Mouse (Mus musculus): Measurements from ENCODE around the gene Slc26a9. TPM values are rescaled to one million over a fixed set of nuclear protein-coding genes. Genes with fewer than 3 reads are reported as not detected.
A peak's percentile ranks its signal among the peaks of the same experiment; 100 is the strongest.

The Slc26a9 gene
- polyA plus RNA-seq, 1 experiment, result not detected

DNA sequence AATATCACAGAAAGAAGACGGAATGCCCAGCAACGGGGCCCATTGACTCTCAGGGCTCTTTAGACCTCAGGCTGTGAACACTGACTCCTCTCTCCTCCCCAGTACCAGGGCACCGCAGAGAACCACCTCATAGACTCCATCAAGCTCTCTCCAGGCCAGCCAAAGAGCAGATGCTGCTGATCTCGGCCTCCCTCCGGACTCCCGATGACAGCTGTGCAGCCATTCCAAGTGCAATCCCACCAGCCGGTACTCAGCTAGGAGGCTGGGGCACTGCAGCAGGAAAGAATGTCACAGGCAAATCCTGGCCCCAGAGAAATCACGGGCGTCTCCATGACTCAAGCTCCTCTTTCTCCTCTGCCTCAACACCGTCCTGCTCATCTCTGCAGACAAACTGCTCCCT is 32.3 kb upstream of the Slc26a9 start:
- H3K4me1 ChIP-seq (ENCODE audit: control insufficient read depth, insufficient read depth, low read length), result no peaks in the 10 kb centered on the region
- no peak overlapping the region for H3K27ac ChIP-seq (ENCODE audit: insufficient read depth, low read depth, low read length)
- TF ChIP-seq CTCF (IDR thresholded peaks at IDR 0.05; ENCODE audit: low read depth, low read length) (no peak), POLR2A (IDR thresholded peaks at IDR 0.05; ENCODE audit: borderline replicate concordance, low read depth, low read length) (no peak)
- H3K4me3 ChIP-seq (ENCODE audit: insufficient read depth, low read length), result no peak overlapping the region

DNA sequence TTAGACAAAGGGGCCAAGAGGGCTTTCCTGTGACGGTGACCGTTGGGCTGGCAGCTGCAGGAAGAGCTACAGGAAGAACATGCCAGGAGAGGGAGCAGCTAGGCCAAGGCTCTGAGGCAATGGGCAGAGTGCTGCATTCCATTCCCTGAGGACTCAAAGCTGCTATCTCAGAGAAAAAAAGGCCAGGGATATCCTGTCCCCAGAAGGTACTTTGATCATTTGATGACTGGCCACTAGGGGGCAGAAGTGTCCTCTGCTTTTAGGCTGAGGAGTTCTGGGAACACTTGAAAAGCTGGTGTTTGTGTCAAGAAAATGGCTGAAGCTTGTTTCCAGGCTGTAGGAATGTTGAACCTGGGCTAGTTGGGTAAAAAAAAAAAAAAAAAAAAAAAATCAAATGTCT is 31.4 kb upstream of the Slc26a9 start:
- Histone ChIP-seq H3K4me1 (ENCODE audit: control insufficient read depth, insufficient read depth, low read length) (no peaks in the 10 kb centered on the region), H3K4me3 (ENCODE audit: insufficient read depth, low read length) (no peak overlapping the region)
- TF ChIP-seq CTCF (IDR thresholded peaks at IDR 0.05; ENCODE audit: low read depth, low read length) (0 out of 2 replicates have a peak, but pooled peaks have one; percentile 20), POLR2A (IDR thresholded peaks at IDR 0.05; ENCODE audit: borderline replicate concordance, low read depth, low read length) (no peak)

DNA sequence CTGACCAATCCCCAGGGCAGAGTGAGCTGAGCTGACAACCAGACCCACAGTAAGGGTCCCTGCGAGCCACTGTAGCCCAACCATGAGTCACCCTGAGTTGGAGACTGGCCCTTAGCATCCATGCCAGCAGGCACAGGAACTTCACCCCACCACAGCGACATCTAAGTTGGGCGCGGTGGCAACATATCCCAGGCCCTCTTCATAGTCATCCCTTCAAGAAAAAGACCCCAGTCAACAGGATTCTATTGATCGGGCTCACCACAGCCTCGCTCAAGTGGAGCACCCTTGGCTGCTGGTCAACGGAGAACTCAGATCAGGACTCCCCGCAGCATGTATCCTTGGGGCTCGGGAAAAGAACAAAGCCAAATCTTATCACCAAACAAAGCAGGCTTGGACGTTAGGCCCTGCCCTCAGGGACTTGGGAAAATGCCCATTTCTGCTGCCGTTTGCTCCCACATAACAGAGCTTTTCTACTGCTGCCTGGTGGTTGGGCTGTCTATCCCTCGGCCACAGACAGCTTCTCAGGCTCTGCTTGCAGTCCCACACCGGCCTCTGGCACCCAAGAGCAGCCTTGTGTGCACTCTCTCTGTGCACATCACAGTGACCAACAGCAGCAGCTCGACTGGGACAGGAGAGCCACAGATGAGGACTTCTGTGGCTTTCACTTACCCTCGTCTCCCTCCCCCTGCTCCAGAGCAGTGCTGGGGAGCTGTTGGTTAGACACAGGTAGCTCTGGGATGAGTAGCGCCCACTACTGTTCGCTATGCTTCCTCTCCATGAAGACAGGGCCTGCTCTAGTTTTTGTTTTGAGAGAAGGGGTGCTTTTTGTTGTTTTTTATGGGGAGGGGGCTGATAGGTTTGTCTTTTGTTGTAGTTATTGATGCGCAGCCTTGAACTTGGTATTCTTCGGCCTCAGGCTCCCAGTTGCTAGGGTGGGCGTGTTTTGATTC is 29.2 kb upstream of the Slc26a9 start:
- H3K27ac ChIP-seq (ENCODE audit: insufficient read depth, low read depth, low read length), result no peak overlapping the region
- no peaks in the 10 kb centered on the region for H3K4me1 ChIP-seq (ENCODE audit: control insufficient read depth, insufficient read depth, low read length)
- TF ChIP-seq POLR2A (IDR thresholded peaks at IDR 0.05; ENCODE audit: borderline replicate concordance, low read depth, low read length), result no peak
- no peak for TF ChIP-seq CTCF (IDR thresholded peaks at IDR 0.05; ENCODE audit: low read depth, low read length)
- no peak overlapping the region for H3K4me3 ChIP-seq (ENCODE audit: insufficient read depth, low read length)

More for the DNA sequence above, 31.4 kb upstream of the Slc26a9 start:
- H3K27ac ChIP-seq (ENCODE audit: insufficient read depth, low read depth, low read length), result no peak overlapping the region

DNA sequence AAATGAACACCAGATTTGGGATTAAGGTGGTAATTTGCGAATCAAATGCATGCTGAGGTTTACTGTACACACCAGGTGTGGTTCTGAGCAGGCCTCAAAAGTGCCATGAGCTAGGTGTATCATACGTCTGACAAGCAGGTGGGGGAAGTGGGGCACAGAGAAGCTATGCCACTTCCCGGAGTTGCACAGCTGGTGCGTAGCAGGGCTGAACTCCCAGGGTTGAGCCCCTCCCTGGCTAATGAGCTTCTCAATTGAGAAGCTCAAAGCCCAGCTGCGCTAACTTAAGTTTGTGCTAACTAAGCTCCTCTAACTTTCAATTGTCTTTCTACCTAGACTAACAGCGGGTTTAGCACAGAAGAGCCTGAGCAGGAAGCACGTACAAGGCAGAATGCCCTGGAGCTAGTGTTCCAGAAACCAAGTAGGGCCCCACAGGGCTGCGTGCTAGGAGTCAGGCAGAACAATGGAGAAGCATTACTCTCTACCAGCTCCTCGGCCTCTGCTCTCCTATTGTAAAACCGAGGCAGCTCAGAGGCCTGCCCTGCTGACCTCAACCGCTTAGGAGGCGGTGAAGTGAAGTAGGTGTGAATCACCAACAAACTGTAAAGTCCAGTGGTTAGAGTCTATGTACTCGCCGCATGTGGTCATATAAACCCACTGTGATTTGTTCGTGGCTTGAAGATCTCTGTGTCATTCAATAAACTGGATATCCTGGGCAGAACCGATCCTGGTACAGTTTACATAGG is 24.7 kb upstream of the Slc26a9 start:
- no peak overlapping the region for H3K27ac ChIP-seq (ENCODE audit: insufficient read depth, low read depth, low read length)
- no peak overlapping the region for H3K4me3 ChIP-seq (ENCODE audit: insufficient read depth, low read length)
- no peak for TF ChIP-seq CTCF (IDR thresholded peaks at IDR 0.05; ENCODE audit: low read depth, low read length)
- no peak for TF ChIP-seq POLR2A (IDR thresholded peaks at IDR 0.05; ENCODE audit: borderline replicate concordance, low read depth, low read length)
- H3K4me1 ChIP-seq (ENCODE audit: control insufficient read depth, insufficient read depth, low read length), result peaks cover 3% of the 10 kb centered on the region; the same call in 1 of the 2 replicates

DNA sequence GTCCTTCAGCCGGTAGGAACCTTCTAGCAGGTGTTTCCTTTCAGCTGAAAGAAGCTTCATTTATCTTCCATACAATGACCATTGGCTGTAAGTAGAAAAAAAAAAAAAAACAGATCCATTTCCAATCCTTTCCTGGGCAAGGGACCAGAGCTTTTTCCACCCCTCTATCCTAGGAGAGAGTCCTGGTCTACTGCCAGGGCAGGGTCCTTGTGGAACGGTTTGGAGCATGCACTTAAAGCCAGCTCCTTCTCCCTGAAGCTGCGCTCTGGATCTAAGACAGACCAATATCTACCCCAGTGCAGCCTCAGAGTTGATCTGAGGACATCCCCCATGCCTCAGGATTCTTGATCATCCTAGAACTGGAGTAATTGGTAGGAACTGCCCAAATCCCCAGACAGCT is 21.8 kb upstream of the Slc26a9 start:
- Histone ChIP-seq H3K4me3 (ENCODE audit: insufficient read depth, low read length) (no peak overlapping the region), H3K27ac (ENCODE audit: insufficient read depth, low read depth, low read length) (no peak overlapping the region), H3K4me1 (ENCODE audit: control insufficient read depth, insufficient read depth, low read length) (peaks cover 3% of the 10 kb centered on the region; the same call in 1 of the 2 replicates)
- TF ChIP-seq POLR2A (IDR thresholded peaks at IDR 0.05; ENCODE audit: borderline replicate concordance, low read depth, low read length) (no peak), CTCF (IDR thresholded peaks at IDR 0.05; ENCODE audit: low read depth, low read length) (no peak)

DNA sequence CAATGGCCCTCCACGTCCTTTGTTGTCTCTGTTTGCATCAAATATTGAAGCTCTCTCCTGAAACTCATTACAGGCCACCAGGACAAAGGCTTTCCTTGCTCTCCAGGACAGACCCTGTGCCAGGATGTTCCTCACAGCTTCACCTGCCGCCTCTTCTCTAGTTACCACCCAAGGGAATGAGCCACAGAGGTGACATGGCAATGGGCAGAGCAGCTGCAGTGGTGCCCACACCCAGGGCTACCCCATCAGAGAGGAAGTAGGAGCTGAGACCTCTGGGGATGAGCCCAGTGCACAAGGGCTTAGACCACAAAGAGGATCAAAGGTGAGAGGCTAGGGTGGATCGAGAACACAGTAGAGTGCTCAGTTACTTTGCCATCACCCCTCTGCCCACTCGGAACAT is 20.3 kb upstream of the Slc26a9 start:
- Histone ChIP-seq H3K27ac (ENCODE audit: insufficient read depth, low read depth, low read length) (no peak overlapping the region), H3K4me3 (ENCODE audit: insufficient read depth, low read length) (no peak overlapping the region), H3K4me1 (ENCODE audit: control insufficient read depth, insufficient read depth, low read length) (peaks cover 3% of the 10 kb centered on the region; the same call in 1 of the 2 replicates)
- TF ChIP-seq POLR2A (IDR thresholded peaks at IDR 0.05; ENCODE audit: borderline replicate concordance, low read depth, low read length), result no peak
- TF ChIP-seq CTCF (IDR thresholded peaks at IDR 0.05; ENCODE audit: low read depth, low read length), result no peak

DNA sequence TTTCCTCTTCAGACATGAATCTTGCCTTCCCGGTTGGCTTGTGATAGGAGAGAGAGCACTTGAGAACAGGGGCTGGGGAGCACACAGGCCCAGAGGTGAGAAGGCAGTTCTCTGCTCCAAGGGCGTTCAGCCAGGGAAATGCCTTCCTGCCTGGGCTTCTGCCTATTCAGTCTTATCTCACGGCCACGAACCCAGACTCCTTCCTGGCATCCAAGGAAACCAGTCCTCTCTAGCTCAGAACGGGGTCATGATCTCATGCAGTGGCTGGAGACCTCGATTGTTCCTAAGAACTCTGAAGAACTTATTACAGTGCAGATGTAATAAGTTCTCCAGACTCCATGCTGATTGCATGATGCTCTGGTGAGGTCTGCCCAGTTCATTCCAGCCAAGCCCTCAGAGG is 17.2 kb upstream of the Slc26a9 start:
- H3K4me1 ChIP-seq (ENCODE audit: control insufficient read depth, insufficient read depth, low read length), result peaks cover 3% of the 10 kb centered on the region; the same call in 1 of the 2 replicates
- no peak overlapping the region for H3K27ac ChIP-seq (ENCODE audit: insufficient read depth, low read depth, low read length)
- TF ChIP-seq POLR2A (IDR thresholded peaks at IDR 0.05; ENCODE audit: borderline replicate concordance, low read depth, low read length), result no peak
- no peak for TF ChIP-seq CTCF (IDR thresholded peaks at IDR 0.05; ENCODE audit: low read depth, low read length)
- no peak overlapping the region for H3K4me3 ChIP-seq (ENCODE audit: insufficient read depth, low read length)

DNA sequence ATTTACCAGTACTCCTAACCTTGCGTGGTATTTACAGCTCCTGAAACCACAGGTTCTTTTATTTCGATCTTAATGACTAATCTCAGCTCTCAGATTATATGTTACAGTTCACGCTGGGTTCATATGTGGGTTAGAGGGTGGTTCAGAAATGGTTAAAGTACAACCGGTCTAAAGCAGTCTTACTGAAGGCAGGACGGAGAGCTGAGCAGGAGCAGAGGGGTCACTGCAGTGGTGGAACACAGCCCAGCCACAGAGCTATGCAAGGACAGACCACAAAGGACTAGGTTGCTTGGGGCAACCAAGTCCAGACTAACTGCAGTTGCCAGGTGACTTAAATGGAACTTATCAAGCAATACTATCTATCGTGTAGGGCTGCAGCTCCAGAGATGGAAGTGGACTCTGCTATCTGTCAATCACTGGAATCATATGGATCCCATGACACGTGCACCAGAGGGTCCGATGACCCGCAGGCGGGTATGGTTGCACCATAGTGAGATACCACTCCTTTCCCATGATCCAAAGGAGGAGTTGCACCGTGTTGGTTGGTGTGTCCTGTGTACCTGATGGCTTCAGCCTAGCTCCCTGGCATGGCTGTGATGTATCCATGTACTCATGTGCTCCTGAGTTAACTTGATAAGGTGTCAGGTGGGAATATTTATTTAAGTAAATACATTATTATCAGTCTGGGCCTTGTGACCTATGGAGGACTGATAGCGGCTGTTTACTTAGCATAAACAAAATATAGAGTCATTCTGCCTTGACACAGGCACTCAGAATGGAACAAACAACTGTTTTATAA is 13.0 kb upstream of the Slc26a9 start:
- Histone ChIP-seq H3K4me3 (ENCODE audit: insufficient read depth, low read length) (no peak overlapping the region), H3K4me1 (ENCODE audit: control insufficient read depth, insufficient read depth, low read length) (no peaks in the 10 kb centered on the region), H3K27ac (ENCODE audit: insufficient read depth, low read depth, low read length) (no peak overlapping the region)
- TF ChIP-seq CTCF (IDR thresholded peaks at IDR 0.05; ENCODE audit: low read depth, low read length) (no peak), POLR2A (IDR thresholded peaks at IDR 0.05; ENCODE audit: borderline replicate concordance, low read depth, low read length) (no peak)

DNA sequence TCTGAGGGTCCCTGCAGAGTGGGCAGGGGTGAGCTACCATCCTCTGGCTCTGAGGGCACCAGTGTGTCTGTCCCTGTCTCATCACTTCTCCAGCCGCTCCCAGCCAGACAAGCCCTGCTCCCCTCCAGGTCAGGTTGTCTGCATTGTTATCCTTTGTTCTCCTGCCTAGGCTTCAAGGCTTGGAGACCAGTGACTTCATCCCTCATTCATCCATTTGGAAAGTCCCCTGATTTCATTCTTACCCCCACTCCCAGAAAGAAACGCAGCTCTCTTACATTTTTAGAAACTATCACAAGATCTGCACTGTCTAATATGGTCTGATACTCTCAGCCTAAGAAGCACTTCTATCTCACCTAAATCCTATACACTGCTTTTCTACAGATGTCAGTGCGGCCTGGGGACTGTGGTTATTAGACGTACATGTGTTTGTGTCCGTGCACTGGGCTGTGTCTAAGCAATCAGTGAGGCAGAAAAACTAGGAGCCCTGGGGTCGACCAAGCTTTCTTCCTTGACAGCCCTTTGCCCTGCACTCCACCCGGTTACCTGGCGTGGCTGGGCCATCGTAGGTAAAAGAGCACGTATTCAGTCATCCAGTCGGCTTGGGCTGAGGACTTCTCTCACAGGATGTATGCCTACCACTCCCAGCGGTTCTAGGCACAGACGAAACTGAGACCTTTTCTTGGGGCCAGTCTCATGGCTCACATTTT is 10.2 kb upstream of the Slc26a9 start:
- TF ChIP-seq POLR2A (IDR thresholded peaks at IDR 0.05; ENCODE audit: borderline replicate concordance, low read depth, low read length) (no peak), CTCF (IDR thresholded peaks at IDR 0.05; ENCODE audit: low read depth, low read length) (no peak)
- H3K27ac ChIP-seq (ENCODE audit: insufficient read depth, low read depth, low read length), result no peak overlapping the region
- H3K4me1 ChIP-seq (ENCODE audit: control insufficient read depth, insufficient read depth, low read length), result 0 out of 2 replicates have a peak, but pooled peaks cover 4% of the 10 kb centered on the region
- H3K4me3 ChIP-seq (ENCODE audit: insufficient read depth, low read length), result no peak overlapping the region

Data from bone marrow macrophage, adult 2 months (primary cell).